Mouse (Mus musculus): ENCODE measurements around the gene Pcp4l1. TPM values are rescaled to one million over a fixed set of nuclear protein-coding genes. Genes with fewer than 3 reads are reported as not detected.

The Pcp4l1 gene
- total and polyA plus RNA-seq, 2 experiments from 2014 or later = 23.5 to 53.6 TPM

DNA sequence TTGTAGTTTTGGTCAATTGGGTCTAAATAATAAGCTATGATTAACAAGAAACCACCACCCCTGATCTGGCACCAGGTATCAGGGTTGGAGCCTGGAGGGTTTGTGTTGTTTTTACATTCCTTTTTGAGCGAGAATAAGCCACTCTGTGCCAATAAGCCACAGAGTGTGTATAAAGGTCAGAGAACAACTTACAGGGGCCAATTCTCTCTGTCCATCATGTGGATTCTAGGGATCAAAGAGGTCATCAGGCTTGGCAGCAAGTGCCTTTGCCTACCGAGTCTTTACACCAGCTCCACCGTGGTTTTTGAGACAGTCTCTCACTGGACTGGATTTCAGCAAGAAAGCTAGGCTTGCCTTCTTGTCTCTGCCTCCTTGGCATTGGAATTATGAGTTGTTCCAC lies 16.8 kb upstream of the Pcp4l1 start:
- Histone ChIP-seq H3K9ac (replicated peaks; ENCODE audit: low read length) (no peak overlapping the region), H3K27ac (no peak overlapping the region), H3K4me3 (ENCODE audit: low read length) (no peak overlapping the region), H3K36me3 (ENCODE audit: insufficient read depth, low read length) (0 out of 2 replicates have a peak, but pooled peaks cover 4% of the 10 kb centered on the region), H3K4me2 (ENCODE audit: low read depth, low read length) (no peak overlapping the region), H3K4me1 (ENCODE audit: insufficient read depth, low read length) (no peaks in the 10 kb centered on the region), H3K9me3 (ENCODE audit: low read length) (no peaks in the 10 kb centered on the region), H3K27me3 (ENCODE audit: insufficient read depth, low read length) (no peaks in the 10 kb centered on the region)
- WGBS = 49% methylated on average over 3 of the region's 3 CpGs
- ATAC-seq = no peak
- no peak for DNase-seq (ENCODE audit: low spot score)
- no peak for TF ChIP-seq CTCF (IDR thresholded peaks at IDR 0.05; ENCODE audit: low read depth)

DNA sequence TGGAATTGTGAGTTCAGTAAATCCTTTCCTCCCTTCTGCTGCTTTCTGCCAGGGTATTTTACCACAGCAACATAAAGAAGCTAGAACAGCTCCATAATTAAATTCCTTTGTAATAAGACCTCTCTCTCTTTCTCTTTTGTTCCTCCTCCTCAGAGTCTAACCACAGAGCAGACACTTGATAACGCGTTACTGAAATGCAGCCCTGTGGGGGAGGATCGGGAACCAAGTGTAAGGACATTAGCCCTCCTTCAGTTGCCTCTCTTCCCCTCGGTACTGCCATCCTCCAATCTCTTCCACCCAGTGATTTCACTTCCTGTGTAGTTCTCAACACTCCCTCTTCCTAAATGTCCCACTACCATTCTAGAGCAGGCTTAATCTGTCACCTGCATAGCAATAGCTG lies 13.3 kb upstream of the Pcp4l1 start:
- Histone ChIP-seq H3K4me2 (ENCODE audit: low read depth, low read length) (no peak overlapping the region), H3K9me3 (ENCODE audit: low read length) (no peaks in the 10 kb centered on the region), H3K27ac (no peak overlapping the region), H3K4me1 (ENCODE audit: insufficient read depth, low read length) (no peaks in the 10 kb centered on the region), H3K9ac (replicated peaks; ENCODE audit: low read length) (no peak overlapping the region), H3K27me3 (ENCODE audit: insufficient read depth, low read length) (no peaks in the 10 kb centered on the region), H3K36me3 (ENCODE audit: insufficient read depth, low read length) (no peaks in the 10 kb centered on the region), H3K4me3 (ENCODE audit: low read length) (no peak overlapping the region)
- no peak for TF ChIP-seq CTCF (IDR thresholded peaks at IDR 0.05; ENCODE audit: low read depth)
- ATAC-seq = no peak
- no peak for DNase-seq (ENCODE audit: low spot score)
- WGBS = 18% methylated on average over 4 of the region's 4 CpGs

DNA sequence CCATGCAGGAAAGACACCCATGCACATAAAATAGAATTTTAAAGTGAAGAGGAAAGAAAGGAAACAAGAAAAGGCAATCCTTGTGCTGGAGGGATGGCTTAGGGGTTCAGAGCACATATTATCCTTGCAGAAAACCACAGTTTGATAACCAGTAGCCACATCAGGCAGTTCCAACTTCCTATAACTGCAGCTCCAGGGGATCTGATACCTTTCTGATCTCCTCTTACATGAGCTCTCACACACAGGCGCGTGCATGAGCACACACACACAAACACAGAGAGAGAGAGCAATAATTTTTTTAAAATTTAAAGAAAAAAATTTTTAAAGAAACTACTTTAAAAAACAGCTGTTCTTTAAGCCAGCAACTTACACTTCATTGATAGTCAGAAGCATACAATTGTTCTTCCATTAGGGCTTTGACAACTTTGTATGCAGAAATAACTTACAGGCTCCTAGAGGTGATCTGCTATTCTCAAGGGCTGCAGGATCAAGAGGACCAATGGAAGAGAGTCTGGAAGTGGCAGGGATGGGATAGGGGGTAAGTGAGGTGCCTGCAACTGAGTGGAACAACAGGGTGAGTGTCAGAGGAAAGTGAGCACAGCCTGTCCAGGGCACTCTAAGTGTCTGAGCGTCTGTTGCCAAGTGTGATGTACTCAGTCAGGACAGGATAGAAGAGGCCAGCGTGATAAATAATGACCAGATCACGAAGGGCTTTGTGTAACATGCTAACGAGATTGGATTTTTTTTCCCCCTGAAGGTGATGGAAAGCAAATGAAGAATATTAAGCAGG lies 9.8 kb upstream of the Pcp4l1 start:
- no peaks in the 10 kb centered on the region for H3K36me3 ChIP-seq (ENCODE audit: insufficient read depth, low read length)
- H3K4me3 ChIP-seq (ENCODE audit: low read length) = no peak overlapping the region
- H3K4me2 ChIP-seq (ENCODE audit: low read depth, low read length) = no peak overlapping the region
- 63% methylated on average over 6 of the region's 6 CpGs for WGBS
- H3K27me3 ChIP-seq (ENCODE audit: insufficient read depth, low read length) = no peaks in the 10 kb centered on the region
- 0 out of 2 replicates have a peak, but pooled peaks have one; percentile 27 for ATAC-seq
- H3K9me3 ChIP-seq (ENCODE audit: low read length) = no peaks in the 10 kb centered on the region
- H3K27ac ChIP-seq = no peak overlapping the region
- H3K4me1 ChIP-seq (ENCODE audit: insufficient read depth, low read length) = no peaks in the 10 kb centered on the region
- H3K9ac ChIP-seq (replicated peaks; ENCODE audit: low read length) = no peak overlapping the region
- DNase-seq (ENCODE audit: low spot score) = no peak
- TF ChIP-seq CTCF (IDR thresholded peaks at IDR 0.05; ENCODE audit: low read depth) = no peak

DNA sequence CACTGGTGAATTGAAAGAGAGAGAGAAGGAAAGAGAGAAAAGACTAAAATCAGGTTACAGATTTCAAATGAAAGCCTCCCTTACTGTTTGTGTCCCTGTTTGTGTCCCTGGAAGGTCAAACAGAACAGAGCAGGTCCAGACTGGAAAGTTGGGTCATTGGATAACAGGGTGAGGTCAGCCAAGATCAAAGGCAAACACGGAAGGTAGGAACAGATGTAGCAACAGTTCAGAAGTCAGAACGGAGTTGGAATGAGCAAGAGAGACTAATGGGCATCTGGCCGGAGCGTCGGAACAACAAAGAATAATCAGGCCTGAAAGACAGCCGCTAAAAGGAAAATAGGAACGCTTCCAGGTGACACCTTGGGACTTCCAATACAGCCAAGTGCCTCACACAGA lies 8.2 kb upstream of the Pcp4l1 start:
- Histone ChIP-seq H3K27me3 (ENCODE audit: insufficient read depth, low read length) (no peaks in the 10 kb centered on the region), H3K4me1 (ENCODE audit: insufficient read depth, low read length) (no peaks in the 10 kb centered on the region), H3K36me3 (ENCODE audit: insufficient read depth, low read length) (no peaks in the 10 kb centered on the region), H3K4me2 (ENCODE audit: low read depth, low read length) (no peak overlapping the region), H3K9ac (replicated peaks; ENCODE audit: low read length) (no peak overlapping the region), H3K27ac (no peak overlapping the region), H3K9me3 (ENCODE audit: low read length) (no peaks in the 10 kb centered on the region), H3K4me3 (ENCODE audit: low read length) (no peak overlapping the region)
- 72% methylated on average over 7 of the region's 7 CpGs for WGBS
- DNase-seq (ENCODE audit: low spot score) (no peak), ATAC-seq (no peak)
- no peak for TF ChIP-seq CTCF (IDR thresholded peaks at IDR 0.05; ENCODE audit: low read depth)

DNA sequence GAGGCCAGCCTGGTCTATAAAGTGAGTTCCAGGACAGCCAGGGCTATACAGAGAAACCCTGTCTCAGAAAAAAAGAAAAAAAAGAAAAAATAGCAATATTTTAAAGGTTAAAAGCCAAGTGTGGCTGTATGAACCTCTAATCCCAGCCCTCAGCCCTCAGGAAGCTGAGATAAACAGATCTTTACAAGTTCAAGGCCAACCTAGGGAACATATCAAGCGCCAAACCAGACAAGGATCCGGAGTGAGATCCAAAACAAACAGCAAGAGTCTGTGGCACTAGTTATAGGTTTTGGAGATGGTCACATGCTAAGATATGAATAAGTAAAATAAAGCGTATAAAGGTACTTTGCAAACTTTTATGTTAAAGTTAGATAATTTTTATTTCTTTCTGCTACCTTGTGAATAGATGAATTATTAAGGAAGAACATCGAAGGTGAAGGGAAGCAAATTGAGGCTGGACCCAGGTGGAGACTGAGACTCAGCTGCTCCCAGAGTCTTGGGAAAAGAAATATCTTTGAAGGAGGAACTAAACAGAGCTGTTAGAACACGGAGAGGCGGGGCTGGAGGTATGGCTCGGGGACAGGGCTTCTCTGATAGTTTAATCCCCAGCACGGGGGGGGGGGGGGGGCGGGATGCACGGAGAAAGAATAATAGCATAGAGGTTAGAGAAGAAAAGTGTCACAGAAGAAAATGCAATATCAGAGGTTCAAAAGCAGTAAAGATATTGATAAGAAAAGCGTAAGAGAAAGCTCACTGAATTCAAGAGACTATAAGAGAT lies 7.6 kb upstream of the Pcp4l1 start:
- Histone ChIP-seq H3K27me3 (ENCODE audit: insufficient read depth, low read length) (no peaks in the 10 kb centered on the region), H3K4me3 (ENCODE audit: low read length) (no peak overlapping the region), H3K9me3 (ENCODE audit: low read length) (no peaks in the 10 kb centered on the region), H3K27ac (no peak overlapping the region), H3K36me3 (ENCODE audit: insufficient read depth, low read length) (no peaks in the 10 kb centered on the region), H3K4me2 (ENCODE audit: low read depth, low read length) (no peak overlapping the region), H3K9ac (replicated peaks; ENCODE audit: low read length) (no peak overlapping the region), H3K4me1 (ENCODE audit: insufficient read depth, low read length) (no peaks in the 10 kb centered on the region)
- TF ChIP-seq CTCF (IDR thresholded peaks at IDR 0.05; ENCODE audit: low read depth) = no peak
- ATAC-seq (no peak), DNase-seq (ENCODE audit: low spot score) (no peak)
- 60% methylated on average over 10 of the region's 11 CpGs for WGBS

DNA sequence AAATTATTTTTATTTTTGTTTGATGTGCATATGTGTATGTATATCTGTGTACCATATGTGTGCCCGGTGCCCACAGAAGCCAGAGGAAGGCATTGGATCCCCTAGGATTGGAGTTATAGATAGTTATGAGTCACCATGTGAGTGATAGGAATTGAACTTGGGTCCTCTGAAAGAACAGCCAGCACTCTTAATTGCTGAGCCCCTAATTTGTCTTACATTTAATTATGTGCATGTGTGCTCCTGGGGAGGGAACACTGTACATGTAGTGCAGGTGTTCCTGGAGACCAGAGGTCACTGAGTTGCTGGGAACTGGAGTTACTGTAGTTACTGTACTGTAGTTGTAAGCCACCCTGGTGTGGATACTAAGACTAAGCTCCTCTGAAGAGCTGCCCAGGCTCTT lies 4.7 kb upstream of the Pcp4l1 start:
- Histone ChIP-seq H3K4me3 (ENCODE audit: low read length) (no peak overlapping the region), H3K36me3 (ENCODE audit: insufficient read depth, low read length) (no peaks in the 10 kb centered on the region), H3K9me3 (ENCODE audit: low read length) (no peaks in the 10 kb centered on the region), H3K27ac (no peak overlapping the region), H3K4me2 (ENCODE audit: low read depth, low read length) (no peak overlapping the region), H3K4me1 (ENCODE audit: insufficient read depth, low read length) (no peaks in the 10 kb centered on the region), H3K9ac (replicated peaks; ENCODE audit: low read length) (no peak overlapping the region), H3K27me3 (ENCODE audit: insufficient read depth, low read length) (no peaks in the 10 kb centered on the region; the same call in 1 of the 2 replicates)
- DNase-seq (ENCODE audit: low spot score) = no peak
- 95% methylated on average over 1 of the region's 1 CpGs for WGBS
- TF ChIP-seq CTCF (IDR thresholded peaks at IDR 0.05; ENCODE audit: low read depth) = no peak
- ATAC-seq = no peak

All from hindbrain, postnatal 0 days (tissue).